Mouse (Mus musculus) lung, adult 2 months (tissue): ENCODE measurements around the gene Elmo1.

ENCODE experiments used
- CTCF ChIP-seq: fragments of 200-500 bp; IDR thresholded peaks from 2 replicates; pipeline ENCODE4 v1.5.1; 2011; ENCODE audit warnings: mild to moderate bottlenecking, low read length, control low read depth; ENCODE audit not compliant: insufficient read depth
- POLR2A ChIP-seq: fragments of 200-500 bp; IDR thresholded peaks from 2 replicates; pipeline ENCODE4 v1.6.1; 2011; ENCODE audit warnings: low read depth, mild to moderate bottlenecking, control low read depth, low read length, borderline replicate concordance; ENCODE audit errors: extremely low read depth

GRCm38 (mm10) chr13:20205007-20205745 lies 114.8 kb downstream of the Elmo1 start:
- TF ChIP-seq CTCF: no peak
- TF ChIP-seq POLR2A: no peak
